Mouse (Mus musculus) liver, embryonic 14.5 days (tissue): ENCODE results near the gene Lman2.

Source experiments
- CTCF ChIP-seq: IDR thresholded peaks from 2 replicates; pipeline ENCODE4 v1.5.1; 2016; ENCODE audit warnings: antibody characterized with exemption, low read depth, control low read depth
- EP300 ChIP-seq: IDR thresholded peaks from 2 replicates; pipeline ENCODE4 v1.6.1; 2016; ENCODE audit warnings: antibody characterized with exemption, low read depth

DNA sequence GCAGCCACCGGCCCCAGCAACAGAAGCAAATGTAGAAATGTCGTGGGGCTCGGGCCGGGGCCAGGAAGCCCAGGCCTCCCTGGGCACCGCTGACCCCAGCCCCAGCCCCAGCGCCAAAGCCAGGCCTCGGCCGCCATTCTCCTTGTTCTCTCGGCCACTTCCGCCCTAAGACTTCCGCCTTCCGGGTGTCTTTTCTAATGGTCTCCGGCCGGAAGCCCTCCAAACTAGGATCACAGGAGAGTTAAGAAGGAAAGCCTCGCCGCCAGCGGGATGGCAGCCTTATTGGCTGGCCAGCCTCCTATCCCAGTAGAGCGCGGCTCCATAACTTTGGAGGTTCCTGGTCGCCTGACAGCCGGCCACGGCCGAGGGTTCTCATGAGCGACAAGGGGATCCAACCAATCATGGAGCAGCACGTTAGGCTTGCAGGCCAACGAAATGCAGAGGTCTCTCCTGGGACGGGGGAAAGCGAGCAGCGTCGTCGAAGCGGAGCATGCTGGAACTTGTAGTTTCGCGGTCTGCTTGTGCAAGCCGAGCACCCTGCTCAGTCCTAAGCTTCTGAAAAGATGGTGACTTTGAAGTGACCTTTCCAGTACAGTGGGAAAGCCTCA, at the start of gene Lman2:
- TF ChIP-seq CTCF (no peak), EP300 (no peak)
